Mouse (Mus musculus) embryonic facial prominence, embryonic 10.5 days (tissue): ENCODE measurements around the gene Strip1. TPM values are rescaled to one million over a fixed set of nuclear protein-coding genes. Genes with fewer than 3 reads are reported as not detected.

Experiments
- polyA plus RNA-seq: library from polyadenylated mRNA; unstranded; fragments of >200 nt; fragmentation: Nextera tagmentation; extraction: Ambion mirVana; gene quantifications from 2 replicates; pipeline ENCODE4 v1.2.1, GENCODE M21; 2016

Gene Strip1
- polyA plus RNA-seq, 1 experiment from 2014 or later, result 70.0 TPM

Other genes with a start within 250 kb of the Strip1 start
- 0.32 and 0.33 TPM in 2 replicates for gene Kcnc4, start 172.1 kb downstream of the Strip1 start, polyA plus RNA-seq
- gene Slc6a17, start 113.7 kb downstream of the Strip1 start, polyA plus RNA-seq, result 2.2 and 4.9 TPM in 2 replicates
- 0.41 and 0.70 TPM in 2 replicates for gene Ubl4b, start 76.6 kb downstream of the Strip1 start, polyA plus RNA-seq
- 41.8 and 43.5 TPM in 2 replicates for gene Alx3, start 36.7 kb downstream of the Strip1 start, polyA plus RNA-seq
- gene Gm10961, start 372 bp downstream of the Strip1 start, polyA plus RNA-seq, result not detected in 2 replicates
- 88.7 and 88.8 TPM in 2 replicates for gene Ahcyl1, start 64.9 kb upstream of the Strip1 start, polyA plus RNA-seq
- gene Csf1, start 128.8 kb upstream of the Strip1 start, polyA plus RNA-seq, result 3.8 and 4.4 TPM in 2 replicates
- gene Eps8l3, start 245.5 kb upstream of the Strip1 start, polyA plus RNA-seq, result not detected in 2 replicates